Mouse (Mus musculus) Muller cell, postnatal 12 days (primary cell): ENCODE data around the gene Pagr1b.
A peak's percentile ranks its signal among the peaks of the same experiment; 100 is the strongest.

ENCODE experiments used
- DNase-seq: peaks from one replicate; pipeline ENCODE4 v3.0.0-alpha.2; 2015; ENCODE audit errors: inconsistent ontology term

Gene Pagr1b

DNA sequence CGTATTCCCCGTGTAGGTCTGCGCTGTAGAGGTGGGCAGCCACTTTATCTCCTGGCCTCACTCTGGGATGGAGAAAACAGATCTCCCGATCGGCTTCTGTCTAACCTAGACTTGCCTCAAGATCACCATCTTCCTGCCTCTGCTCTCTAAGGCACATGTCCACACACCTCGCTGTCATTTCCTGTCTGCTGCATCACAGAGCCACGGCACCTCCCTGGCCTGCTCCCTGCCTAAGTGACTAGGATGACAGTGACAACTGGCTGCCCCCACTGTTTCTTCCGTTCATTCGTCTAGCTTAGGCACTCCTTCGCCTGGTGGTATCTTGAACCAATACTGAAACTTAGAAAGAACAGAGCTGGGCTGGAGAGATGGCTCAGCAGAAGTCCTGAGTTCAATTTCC, 16.7 kb downstream of the Pagr1b start:
- DNase-seq: no peak

DNA sequence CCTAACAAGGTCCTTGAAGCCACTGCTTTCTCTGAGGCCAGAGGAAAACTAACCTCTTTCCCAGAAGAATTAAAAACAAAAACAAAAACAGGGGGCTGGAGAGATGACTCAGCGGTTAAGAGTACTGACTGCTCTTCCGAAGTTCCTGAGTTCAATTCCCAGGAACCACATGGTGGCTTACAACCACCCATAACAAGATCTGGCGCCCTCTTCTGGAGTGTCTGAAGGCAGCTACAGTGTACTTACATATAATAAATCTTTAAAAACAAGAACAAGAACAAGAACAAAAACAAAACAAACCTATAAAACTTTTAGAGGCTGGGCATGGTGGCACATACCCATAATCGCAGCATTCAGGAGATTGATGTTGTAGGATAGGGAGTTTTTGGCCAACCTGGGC, 19.8 kb downstream of the Pagr1b start:
- DNase-seq: no peak

DNA sequence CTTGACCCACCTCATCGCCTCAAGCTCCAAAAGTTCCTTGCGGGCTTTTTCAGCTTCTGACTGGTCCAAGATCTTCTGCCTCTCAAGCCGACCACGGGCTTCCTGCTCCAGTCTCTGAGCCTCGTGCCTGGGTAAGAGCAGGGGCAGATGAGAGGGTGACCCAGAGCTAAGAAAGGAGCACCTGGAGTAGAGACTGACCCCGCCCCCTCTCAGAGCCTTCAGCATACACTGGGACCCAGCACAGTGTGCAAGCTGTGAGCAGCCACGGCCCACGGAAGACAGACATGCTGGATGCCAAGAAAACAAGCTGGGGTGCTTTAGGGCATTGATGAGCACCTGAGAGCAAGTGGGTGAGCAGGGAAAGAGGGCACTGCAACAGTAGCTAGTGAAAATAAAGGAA, 27.5 kb downstream of the Pagr1b start:
- no peak for DNase-seq

DNA sequence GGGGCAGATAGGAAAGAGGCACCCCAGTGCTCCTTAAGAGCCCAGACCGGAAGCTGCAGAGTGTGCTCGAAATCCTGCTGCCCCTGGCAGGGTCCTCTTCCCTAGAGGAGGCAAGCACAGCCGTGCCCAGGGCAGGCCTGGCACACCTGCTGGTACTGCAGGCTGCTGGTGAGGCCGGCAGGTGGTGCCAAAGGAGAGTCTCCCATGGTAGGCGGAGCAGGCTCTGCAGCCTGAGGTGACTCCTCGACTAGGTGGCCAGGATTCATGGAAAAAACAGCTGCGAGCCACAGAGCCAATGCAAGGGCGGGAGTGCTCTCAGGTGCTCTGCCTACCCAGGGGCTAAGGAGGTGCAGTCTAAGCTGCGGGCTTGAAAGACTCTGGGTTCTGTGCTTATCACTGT, 30.0 kb downstream of the Pagr1b start:
- peak; percentile 26 for DNase-seq

DNA sequence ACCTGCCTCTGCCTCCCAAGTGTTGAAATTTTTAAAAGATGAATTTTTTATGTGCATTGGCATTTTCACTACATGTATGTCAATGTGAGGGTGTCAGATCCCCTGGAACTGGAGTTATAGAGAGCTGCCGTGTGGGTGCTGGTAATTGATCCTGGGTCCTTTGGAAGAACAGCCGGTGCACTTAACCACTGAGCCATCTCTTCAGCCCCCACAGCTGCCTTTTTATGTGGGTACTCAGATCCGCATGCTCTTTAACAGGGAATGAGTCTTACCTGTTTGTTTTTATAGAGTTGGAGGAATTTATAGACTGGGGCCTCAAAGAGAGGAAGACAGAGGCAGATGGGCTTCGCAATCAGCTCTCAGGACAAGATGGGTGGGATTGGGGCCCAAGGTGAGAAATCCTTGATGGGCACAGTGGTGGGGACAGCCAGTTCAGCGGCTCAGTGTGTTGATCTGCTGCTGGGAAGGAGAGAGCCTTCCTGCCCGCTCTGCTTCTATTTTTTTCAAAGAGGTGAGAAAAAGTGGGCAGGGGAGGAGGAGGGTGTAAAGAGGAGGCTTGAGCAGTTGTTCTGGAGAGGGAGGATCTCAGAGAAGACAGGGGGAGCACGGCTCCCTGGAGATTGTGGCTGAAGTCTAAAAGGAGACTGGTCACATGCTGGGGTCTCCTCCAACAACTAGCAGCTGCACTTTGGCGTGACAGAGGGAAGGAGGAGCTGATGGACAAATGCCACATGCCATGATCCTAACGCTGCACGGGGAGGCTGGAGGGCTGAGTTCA, 31.4 kb downstream of the Pagr1b start:
- DNase-seq: no peak

DNA sequence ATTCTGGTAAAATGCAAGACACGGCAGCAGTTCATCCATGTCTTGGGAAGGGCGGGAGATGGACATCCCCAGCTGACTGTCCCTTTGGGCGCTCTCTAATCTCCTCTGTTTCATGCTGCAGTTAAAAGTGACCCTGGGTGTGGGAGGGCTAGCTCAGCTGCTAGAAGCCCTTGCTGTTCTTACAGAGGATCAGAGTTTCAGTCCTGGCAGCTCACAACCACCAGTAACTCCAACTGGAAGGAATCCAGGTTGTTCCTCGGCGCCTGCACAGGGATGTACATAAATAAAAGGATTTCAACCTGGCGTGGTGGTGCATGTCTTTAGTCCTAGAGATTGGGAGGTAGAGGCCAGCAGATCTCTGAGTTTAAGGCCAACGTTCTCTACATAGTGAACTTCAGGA, 33.2 kb downstream of the Pagr1b start:
- no peak for DNase-seq

DNA sequence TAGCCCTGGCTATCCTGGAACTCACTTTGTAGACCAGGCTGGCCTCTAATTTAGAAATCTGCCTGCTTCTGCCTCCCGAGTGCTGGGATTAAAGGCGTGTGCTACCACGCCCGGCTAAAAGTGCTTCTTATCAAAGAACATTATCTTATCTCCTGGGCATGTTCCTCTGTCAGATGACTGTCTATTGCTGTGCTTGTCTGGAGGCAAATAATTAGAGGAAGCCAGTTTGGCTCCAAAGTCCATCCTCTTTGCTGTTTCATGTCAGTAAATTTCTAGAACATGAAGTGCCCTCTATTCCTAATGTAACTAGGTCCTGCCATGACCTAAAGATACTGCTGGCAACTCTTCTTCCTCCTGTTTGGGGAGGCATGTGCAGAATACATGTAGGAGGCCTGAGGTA, 34.2 kb downstream of the Pagr1b start:
- no peak for DNase-seq

DNA sequence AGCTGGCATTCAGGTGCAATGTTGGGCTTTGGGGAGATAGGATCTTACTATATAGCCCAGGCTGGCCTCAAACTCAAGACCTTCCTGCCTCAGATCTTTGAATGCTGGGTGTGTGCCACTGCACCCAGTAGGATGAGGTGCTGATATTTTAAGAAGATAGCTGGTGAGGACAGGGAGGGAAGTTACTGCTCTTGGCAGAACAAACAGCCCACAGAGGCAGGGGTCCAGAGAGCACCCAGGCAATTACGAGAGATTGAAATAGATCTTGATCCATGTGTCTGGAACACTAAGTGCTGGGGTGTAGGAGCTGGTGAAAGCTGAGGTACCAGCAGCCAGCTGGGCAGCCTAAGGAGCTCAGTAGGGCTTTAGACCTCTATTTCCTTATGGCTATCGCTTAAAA, 34.7 kb downstream of the Pagr1b start:
- no peak for DNase-seq

DNA sequence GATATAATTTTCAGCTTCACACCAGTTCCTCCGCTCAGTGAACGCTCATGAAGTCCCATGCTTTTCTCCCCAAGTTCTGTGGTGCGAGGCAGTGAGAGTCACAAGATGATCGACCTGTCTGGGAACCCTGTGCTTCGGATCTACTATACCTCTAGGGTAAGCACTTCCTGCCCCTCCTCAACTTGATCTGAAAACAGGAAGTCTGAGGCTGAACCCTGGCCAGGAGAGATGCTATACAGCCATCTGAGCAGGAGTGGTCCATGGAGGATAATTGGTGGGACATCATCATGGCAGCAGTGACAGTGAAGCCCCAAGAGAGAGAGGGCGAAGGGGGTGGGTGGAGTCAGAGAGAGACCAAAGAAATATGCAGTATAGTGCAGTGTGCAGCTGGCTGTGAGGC, 37.4 kb downstream of the Pagr1b start:
- no peak for DNase-seq

DNA sequence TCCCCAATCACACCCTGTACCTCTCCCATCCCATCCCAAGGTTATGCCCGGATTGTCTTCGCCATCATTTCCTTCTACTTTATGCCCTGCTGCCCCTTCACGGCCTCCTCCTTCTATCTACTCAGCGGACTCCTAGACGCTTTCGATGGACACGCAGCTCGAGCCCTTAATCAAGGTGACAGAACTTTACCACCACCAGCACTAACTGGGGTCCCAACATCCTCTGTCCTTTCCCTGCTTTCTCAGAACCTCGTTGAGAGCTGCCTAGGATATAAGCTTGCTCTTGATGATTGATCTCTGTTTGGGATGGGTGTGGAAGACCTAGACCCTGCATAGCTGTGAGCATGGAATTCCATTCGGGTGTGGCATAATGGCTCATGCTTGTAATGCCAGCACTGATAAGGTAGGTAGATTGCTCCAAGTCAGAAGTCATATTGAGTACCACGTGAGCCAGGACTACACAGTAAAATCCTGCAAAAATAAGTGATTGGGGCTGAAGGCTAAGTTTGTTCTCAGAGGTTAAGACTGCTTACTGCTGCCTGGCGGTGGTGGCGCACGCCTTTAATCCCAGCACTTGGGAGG, 39.3 kb downstream of the Pagr1b start:
- peak; percentile 23 for DNase-seq

DNA sequence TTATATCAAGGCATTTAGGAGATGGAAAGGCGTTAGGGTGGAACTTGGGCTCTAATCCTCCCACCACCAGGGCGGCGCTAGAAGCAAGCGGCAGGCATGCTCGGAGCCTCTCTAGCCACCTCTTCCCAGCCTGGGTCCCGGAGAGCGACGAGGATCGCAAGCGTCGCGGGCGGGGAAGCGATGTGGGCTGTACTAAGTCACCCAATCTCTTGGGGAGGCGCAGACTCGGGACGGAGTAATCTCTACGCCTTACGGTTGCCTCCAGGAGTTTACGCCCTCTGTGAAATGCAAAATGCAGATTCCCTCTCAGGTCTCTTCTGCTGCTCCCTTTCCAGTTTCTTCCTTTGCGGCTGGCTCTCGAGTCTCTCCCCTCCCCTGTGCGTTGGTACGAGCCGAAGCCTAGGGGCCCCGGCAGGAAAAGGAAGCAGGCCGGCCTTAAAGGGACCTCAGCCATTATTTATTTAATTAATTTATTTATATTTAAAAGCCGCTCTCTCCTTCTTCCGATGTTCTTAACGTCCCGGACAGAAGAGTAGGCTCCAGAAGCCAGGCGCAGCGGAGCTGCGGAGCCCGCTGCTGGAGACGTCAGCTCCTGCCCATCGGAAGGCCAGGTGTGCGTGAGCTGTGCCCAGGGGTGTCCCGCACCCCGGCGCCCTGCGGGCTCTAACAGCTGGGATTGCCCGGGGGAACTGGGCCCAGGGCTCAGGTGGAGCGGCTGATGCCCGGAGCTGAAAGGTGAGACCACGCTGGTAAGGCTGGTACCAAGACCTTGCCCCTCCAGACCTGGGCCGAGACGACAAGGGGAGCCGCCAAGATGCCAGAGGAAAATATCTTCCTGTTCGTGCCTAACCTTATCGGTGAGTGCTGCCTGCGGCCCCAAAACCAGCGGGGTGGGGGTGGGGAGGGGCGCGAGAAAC, 40.1 kb downstream of the Pagr1b start, which contains the start of gene Cdiptos:
Gene Cdiptos (minus strand): TSS at position 149 of the 917 bp plus-strand sequence.
- DNase-seq: peak; percentile 98

DNA sequence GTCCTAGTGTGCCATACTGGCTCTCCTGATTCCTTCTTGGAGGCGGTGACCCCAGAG, 40.6 kb downstream of the Pagr1b start, which contains the start of gene Cdipt:
Gene Cdipt (plus strand): TSS at position 22 of the 57 bp plus-strand sequence.
- no peak for DNase-seq

DNA sequence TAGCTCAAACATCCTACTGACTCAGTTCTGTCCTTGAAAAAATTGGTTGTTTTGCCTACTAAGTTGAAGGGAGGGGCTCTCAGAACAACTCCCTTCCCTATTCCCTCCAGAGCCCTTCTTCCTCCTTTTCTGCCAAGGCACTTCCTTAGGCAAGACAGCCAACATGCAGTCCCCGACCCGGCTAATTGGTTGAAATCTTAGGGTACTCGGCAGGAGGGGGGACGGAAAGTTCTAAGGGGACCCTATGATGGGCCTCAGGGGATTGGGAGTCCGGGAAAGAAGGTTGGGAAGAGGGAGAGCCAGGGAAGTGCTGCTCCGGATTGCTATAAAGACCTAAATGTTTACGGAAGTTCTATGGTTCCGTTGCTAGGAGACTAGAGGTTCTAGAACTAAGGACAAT, 40.8 kb downstream of the Pagr1b start:
- no peak for DNase-seq

DNA sequence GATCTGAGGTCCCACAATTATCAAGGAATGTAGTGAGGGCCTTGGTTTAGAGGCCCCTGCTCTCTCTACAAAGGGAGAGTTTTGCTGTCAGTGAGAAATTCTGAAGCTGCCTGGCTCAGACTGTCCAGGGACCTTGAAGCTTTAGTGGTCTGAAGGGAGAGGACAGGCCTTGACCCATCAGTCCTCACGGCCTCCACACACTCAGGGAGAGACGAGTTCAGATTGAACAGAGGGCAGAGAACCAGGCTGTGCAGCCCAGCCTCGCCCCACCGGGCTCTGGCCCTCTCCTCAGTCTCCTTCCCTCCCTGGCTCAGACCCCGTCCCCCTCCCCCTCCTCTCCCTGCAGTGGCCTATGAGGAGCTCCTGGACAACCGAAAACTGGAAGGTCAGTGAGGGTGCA, 48.9 kb downstream of the Pagr1b start:
- DNase-seq: no peak

DNA sequence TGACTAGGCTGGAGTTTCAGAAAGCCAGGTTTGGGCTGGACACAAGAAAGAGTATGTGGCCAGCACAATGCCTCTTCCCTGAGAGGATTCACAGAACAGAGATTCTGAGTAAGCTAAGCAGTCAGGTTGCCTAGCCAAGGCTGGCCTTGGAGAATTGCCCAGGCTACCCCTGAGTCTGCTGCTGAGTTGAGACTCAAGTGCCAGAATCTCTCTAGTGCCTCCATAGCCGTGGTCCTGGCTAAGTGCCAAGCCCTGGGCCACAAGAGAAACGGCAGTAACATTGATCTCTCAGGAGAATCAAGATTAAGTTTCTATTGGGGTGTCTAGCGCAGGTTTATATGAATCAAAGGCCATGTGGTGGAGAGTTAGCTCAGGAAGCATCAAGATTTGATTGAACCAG, 50.7 kb downstream of the Pagr1b start:
- DNase-seq: no peak

DNA sequence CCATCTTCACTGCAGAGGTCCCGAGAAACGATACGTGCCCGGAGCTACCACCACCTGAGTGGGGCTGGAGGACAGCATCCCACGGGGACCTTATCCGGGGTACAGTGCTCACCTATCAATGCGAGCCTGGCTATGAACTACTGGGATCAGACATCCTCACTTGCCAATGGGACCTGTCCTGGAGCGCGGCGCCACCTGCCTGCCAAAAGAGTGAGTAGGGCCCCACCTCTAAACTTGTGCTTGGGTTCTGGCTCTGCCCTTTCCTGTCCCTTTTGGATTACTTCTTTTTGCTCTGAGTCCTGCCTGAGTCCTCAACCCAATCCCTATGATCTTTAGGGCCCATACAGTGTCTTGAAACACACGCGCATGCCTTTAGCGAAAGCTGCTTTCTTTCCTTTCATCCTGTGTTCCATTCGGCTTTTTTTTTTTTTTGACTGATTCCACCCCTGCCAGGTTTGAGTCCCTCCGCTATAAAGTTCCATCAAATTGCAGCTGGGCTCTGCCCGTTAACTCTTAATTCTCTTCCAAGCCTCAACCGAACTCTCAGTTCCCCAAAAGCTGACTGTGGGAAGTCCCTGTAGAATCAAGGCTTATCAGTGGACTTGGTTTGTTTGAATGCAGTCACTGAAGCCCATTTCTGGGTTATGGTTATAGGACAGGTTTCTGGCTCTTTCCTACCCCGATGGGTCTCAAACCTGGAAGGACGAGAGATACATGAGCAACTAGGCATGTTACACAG, 52.6 kb downstream of the Pagr1b start:
- peak; percentile 35 for DNase-seq

DNA sequence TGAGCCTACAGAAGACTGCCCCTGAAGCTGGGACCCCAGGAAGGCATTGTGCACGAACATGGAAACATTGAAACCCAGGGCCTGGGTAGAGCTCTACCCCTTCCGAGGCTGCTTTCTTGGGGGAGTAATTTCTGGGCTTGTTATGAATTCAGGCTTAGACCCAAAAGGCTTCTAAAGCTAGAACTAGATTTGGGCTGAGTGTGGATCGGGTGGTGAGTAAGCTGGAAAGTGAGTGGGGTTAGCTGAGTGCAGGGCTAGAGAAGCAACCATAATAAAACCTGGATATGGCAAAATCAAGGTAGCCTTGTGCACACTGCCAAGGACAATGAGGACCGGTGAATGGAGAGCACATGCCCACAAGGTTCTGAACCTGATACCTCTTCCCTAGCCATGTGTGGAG, 54.3 kb downstream of the Pagr1b start:
- no peak for DNase-seq

DNA sequence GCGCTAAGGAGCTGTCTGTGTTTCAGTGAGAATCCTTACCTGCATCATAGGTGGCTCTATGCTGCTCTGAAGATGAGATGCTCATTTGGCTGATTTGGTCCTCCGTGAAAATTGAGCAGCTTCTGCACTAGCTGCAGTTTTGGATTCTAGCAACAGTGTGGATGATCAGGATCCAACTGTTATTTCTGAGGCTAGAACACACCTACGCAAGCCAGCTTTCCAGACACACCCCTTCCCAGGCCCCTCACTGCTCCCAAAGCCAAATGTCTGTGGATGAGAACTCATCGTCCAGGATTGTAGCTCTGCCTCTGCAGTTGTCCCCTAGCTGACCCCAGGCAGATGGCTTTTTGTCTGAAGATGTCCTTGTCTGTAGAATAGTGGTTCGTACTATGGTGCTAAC, 55.2 kb downstream of the Pagr1b start:
- no peak for DNase-seq

DNA sequence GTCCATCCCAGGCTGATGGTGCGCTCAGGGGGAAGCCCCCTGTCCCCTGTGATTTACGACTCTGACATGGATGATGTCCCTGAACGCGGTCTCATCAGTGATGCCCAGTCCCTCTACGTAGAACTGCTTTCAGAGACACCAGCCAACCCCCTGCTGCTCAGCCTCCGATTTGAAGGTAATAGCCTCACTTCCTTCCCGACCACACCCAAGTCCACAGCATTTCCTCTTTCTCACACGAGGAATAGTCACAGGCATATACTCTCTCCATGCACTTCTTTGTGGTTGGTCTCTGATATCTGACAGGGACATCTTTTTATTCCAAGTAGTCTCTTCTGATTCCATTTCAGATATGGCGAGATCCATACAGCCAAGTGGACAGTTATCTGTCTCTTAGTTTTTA, 56.5 kb downstream of the Pagr1b start:
- no peak for DNase-seq

DNA sequence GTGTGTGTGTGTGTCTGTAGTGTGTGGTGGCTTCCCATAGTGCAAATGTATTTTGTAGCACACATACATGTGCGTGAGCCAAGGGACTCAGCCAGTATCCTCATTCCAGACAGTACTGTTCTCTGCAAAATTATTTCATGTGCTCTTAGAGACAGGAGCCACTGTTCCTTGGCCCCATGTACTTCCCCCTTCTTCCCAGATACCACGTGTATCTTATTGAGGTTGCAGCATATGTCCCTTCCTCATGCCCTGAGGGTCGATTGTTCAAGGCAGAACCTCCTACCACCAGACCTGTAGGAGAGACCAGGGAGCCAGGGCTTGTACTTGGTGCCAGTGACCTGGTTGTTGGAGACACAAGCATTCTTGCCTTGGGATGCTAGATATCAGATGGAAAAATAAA, 61.2 kb downstream of the Pagr1b start:
- no peak for DNase-seq

DNA sequence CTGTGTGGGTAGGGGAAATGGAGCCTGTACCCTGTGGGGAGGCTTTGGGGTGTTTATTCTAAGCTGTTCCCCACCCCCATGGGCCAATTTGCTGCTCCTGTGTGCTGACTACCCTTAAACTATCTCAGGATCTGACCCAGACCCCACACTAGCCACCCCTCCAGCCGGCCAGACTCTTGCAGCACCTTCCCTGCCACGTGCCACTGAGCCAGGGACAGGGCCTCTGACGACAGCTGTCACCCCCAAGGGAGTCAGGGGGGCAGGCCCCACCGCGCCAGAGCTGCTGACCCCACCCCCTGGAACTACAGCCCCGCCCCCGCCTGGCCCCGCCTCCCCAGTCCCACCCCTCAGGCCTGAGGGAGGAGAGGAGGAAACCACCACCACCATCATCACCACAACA, 63.6 kb downstream of the Pagr1b start:
- DNase-seq: no peak

DNA sequence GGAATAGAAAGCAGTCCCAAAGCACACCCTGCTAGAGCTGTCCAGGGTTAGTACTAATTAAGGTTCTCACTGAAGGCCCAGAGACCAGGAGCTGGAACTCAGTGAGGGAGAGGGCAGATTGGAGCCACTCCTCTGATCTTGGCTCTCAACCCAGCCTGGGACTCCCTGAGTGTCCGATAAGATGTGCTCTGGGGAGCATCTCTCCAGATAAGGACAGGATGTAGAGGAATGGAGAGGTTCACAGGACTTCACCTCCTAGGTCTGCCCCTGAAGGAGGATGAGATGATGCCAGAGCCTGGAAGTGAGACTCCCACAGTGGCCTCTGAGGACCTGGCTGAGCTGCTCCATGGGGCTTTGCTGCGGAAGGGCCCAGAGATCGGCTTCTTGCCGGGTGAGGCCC, 64.5 kb downstream of the Pagr1b start:
- DNase-seq: no peak
